Mouse (Mus musculus): ENCODE results near the gene Rdh19.

- TF ChIP-seq CTCF (IDR thresholded peaks at IDR 0.05; ENCODE audit: low read depth, low read length) (no peak), POLR2A (IDR thresholded peaks at IDR 0.05; ENCODE audit: insufficient read depth, low read length) (no peak)
These were observed 56.4 kb downstream of the Rdh19 start for GRCm38 (mm10) chr10:127906138-127906537.

Data from ES-Bruce4 (cell line).